Mouse (Mus musculus) small intestine, adult 2 months (tissue): ENCODE data around the gene Ltbp4.

Source experiments
- CTCF ChIP-seq: fragments of 200-500 bp; IDR thresholded peaks from 2 replicates; pipeline ENCODE4 v1.5.1; 2012; ENCODE audit warnings: low read depth, mild to moderate bottlenecking, control low read depth, inconsistent platforms, low read length, moderate library complexity, mixed read lengths; ENCODE audit not compliant: insufficient replicate concordance, insufficient read length; ENCODE audit errors: extremely low read depth
- POLR2A ChIP-seq: fragments of 200-500 bp; IDR thresholded peaks from 2 replicates; pipeline ENCODE4 v1.6.1; 2012; ENCODE audit warnings: low read depth, mild to moderate bottlenecking, control low read depth, inconsistent platforms, low read length, moderate library complexity

- no peak for TF ChIP-seq CTCF
- TF ChIP-seq POLR2A = no peak
These were observed 1.6 kb upstream of the Ltbp4 start for GRCm38 (mm10) chr7:27339114-27339513.
